Mouse (Mus musculus) T-cell, adult 2 months (primary cell): ENCODE measurements around the gene Sycn.
"Not testable (repeated sequence)": the region's sequence is repeated elsewhere in the genome, so short reads cannot be mapped to it uniquely, and the experiment has no call there.

Experiments used
- DNase-seq: peaks from one replicate; pipeline ENCODE4 v3.0.0; 2022; ENCODE audit warnings: low spot score

Gene Sycn

GRCm38 (mm10) chr7:28540526-28540925 lies at the start of gene Sycn:
Gene Sycn (plus strand): TSS chr7:28540885.
- DNase-seq = no peak

- DNase-seq = peak; percentile 2
Observed at GRCm38 (mm10) chr7:28490903-28491302, 49.8 kb upstream of the Sycn start.

- DNase-seq = no peak
Observed at GRCm38 (mm10) chr7:28492310-28492709, 48.4 kb upstream of the Sycn start.

GRCm38 (mm10) chr7:28495426-28495825 lies 45.3 kb upstream of the Sycn start:
- no peak for DNase-seq

- DNase-seq = no peak
Observed at GRCm38 (mm10) chr7:28505585-28505984, 35.1 kb upstream of the Sycn start.

- DNase-seq = not testable (repeated sequence)
Observed at GRCm38 (mm10) chr7:28509121-28509520, 31.6 kb upstream of the Sycn start.

- not testable (repeated sequence) for DNase-seq
Observed at GRCm38 (mm10) chr7:28510405-28510974, 30.2 kb upstream of the Sycn start, which contains the start of gene Ifnl2. Gene Ifnl2 (minus strand): TSS chr7:28510455.

- no peak for DNase-seq
Observed at GRCm38 (mm10) chr7:28511441-28511840, 29.2 kb upstream of the Sycn start.

GRCm38 (mm10) chr7:28522536-28522935 lies 18.1 kb upstream of the Sycn start, which contains the start of gene Ifnl3:
Gene Ifnl3 (plus strand): TSS chr7:28522836.
- DNase-seq = not testable (repeated sequence)

GRCm38 (mm10) chr7:28527922-28528719 lies 12.6 kb upstream of the Sycn start:
- DNase-seq = peak; percentile 85

GRCm38 (mm10) chr7:28532005-28532404 lies 8.7 kb upstream of the Sycn start:
- DNase-seq = no peak

- not testable (repeated sequence) for DNase-seq
Observed at GRCm38 (mm10) chr7:28538886-28539285, 1.8 kb upstream of the Sycn start.

- DNase-seq = no peak
Observed at GRCm38 (mm10) chr7:28544051-28544601, 3.4 kb downstream of the Sycn start.

GRCm38 (mm10) chr7:28545048-28545890 lies 4.6 kb downstream of the Sycn start:
- DNase-seq = peak; percentile 18

GRCm38 (mm10) chr7:28545891-28546210 lies 5.2 kb downstream of the Sycn start:
- DNase-seq = no peak

- DNase-seq = no peak
Observed at GRCm38 (mm10) chr7:28546649-28547048, 6.0 kb downstream of the Sycn start.

GRCm38 (mm10) chr7:28547154-28547553 lies 6.5 kb downstream of the Sycn start, which contains the start of gene Nccrp1:
Gene Nccrp1 (minus strand): TSS chr7:28547254.
- DNase-seq = no peak

- DNase-seq = no peak
Observed at GRCm38 (mm10) chr7:28547628-28548027, 6.9 kb downstream of the Sycn start.

GRCm38 (mm10) chr7:28553076-28553475 lies 12.4 kb downstream of the Sycn start:
- DNase-seq = no peak

- DNase-seq = no peak
Observed at GRCm38 (mm10) chr7:28555939-28556535, 15.4 kb downstream of the Sycn start.

GRCm38 (mm10) chr7:28557069-28557468 lies 16.4 kb downstream of the Sycn start:
- DNase-seq = no peak

GRCm38 (mm10) chr7:28557708-28558107 lies 17.0 kb downstream of the Sycn start:
- peak; percentile 42 for DNase-seq
